Mouse (Mus musculus): ENCODE measurements around the gene Coq3.

DNA sequence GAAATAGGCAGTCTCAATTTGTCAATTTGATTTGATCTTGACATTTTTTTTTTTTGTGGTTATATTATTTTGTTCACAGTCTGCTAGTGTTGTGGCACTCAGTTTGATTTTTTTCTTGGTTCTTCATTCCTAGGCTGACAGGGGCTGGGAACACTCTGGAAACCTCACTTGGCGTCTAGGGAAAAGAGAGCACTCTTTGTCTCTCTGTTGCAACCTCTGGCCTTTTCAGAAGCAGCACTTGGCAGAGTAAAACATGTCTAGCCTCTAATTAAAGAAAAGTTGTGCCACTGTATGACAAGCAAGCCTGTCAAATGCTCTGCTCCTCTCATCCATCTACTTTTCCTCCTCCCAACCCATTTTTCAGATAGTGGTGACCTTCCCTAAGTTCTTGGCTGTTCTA, 22.0 kb upstream of the Coq3 start:
- TF ChIP-seq CTCF (IDR thresholded peaks at IDR 0.05; ENCODE audit: borderline replicate concordance, insufficient read depth, low read depth, low read length): no peak
- TF ChIP-seq POLR2A (IDR thresholded peaks at IDR 0.05; ENCODE audit: borderline replicate concordance, insufficient read depth, low read length): no peak

Measured in cerebellum, adult 2 months (tissue).